Comparison of ENCODE assay signal across 18 mouse cellular contexts in the genomic region with DNA sequence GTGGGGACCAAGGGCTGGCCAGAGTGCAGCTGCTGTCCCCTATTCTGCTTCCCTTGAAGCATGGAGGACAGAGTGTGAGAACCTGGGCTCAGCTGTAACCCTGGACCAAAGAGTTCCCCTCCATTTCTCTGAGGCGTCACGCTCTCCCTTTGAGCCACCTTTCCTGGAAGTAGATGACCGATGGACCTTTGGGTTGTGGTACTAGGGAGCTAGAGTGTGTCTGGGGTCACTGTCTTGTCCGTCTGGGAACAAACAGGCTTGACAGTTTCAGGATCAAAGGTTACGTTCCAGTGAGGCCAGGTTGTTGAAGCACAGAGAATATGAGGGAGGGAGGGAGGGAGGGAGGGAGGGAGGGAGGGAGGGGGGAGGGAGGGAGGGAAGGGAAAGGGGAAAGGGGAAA.
A peak's percentile ranks its signal among the peaks of the same experiment; 100 is the strongest.
DNase-seq lines count a peak whose midpoint lies in the region; ATAC-seq and TF ChIP-seq lines count a peak whose summit lies in the region.
"Had no signal": no experiment of that assay in that cellular context is flagged by ENCODE, and none has a peak within 500 bp of the region (broad histone marks: within the 10 kb centered on the region; RNA-seq: fewer than 3 reads in every experiment).

No protein-coding gene starts in this region.

- WGBS in kidney, adult 2 months, result 40% methylated on average over 5 of the region's 5 CpGs
- WGBS in forebrain, embryonic 16.5 days, result 74% methylated on average over 5 of the region's 5 CpGs

- no peak overlapping the region for H3K4me2 ChIP-seq in forebrain, embryonic 16.5 days (ENCODE audit: low read length)
- H3K4me2 ChIP-seq: forebrain, embryonic 13.5 days; heart, embryonic 13.5 days had no signal

- no peak overlapping the region for H3K9ac ChIP-seq in forebrain, embryonic 16.5 days (replicated peaks; ENCODE audit: low read depth, low read length)
- H3K9ac ChIP-seq: forebrain, embryonic 13.5 days; heart, embryonic 13.5 days had no signal

- DNase-seq in kidney, adult 2 months, result peak; percentile 89
- DNase-seq in kidney, postnatal 10 days, result no peak
- peak; percentile 80 for DNase-seq in kidney, adult 9 months
- DNase-seq in kidney, postnatal 14 days, result peak; percentile 55
- peak; percentile 45 for DNase-seq in yolk sac, embryonic 10.5 days (ENCODE audit: low spot score)
- DNase-seq: adrenal gland, adult 8-10 months; adrenal gland, postnatal 36 days; cerebellum, adult 2 months; cerebellum, postnatal 10 days; gastrocnemius, postnatal 36 days; heart, adult 11 months; heart, postnatal 36 days had no signal

- TF ChIP-seq POLR2A in kidney, adult 2 months (IDR thresholded peaks at IDR 0.05; ENCODE audit: low read depth, low read length), result no peak

- no peak for TF ChIP-seq CTCF in kidney, adult 2 months (conservative IDR thresholded peaks at IDR 0.05; ENCODE audit: insufficient read depth, insufficient read length, low read depth, low read length)

- H3K36me3 ChIP-seq in kidney, adult 2 months (ENCODE audit: control insufficient read depth, insufficient read depth, low read length), result no peaks in the 10 kb centered on the region
- no peaks in the 10 kb centered on the region for H3K36me3 ChIP-seq in forebrain, embryonic 16.5 days (ENCODE audit: control insufficient read depth, insufficient read depth)
- H3K36me3 ChIP-seq: embryonic facial prominence, embryonic 10.5 days; heart, embryonic 13.5 days had no signal

- ATAC-seq in forebrain, embryonic 16.5 days, result no peak
- ATAC-seq: forebrain, embryonic 13.5 days; Patski had no signal

- no peak overlapping the region for H3K4me3 ChIP-seq in kidney, adult 2 months (ENCODE audit: insufficient read depth, low read depth, low read length)
- no peak overlapping the region for H3K4me3 ChIP-seq in forebrain, embryonic 16.5 days (replicated peaks; ENCODE audit: low read length)
- H3K4me3 ChIP-seq: embryonic facial prominence, embryonic 10.5 days; forebrain, embryonic 13.5 days; heart, embryonic 13.5 days had no signal

- peak overlapping the region; percentile 15; the same call in 1 of the 2 replicates for H3K27ac ChIP-seq in kidney, adult 2 months (ENCODE audit: insufficient read depth, low read depth, low read length)
- H3K27ac ChIP-seq in forebrain, embryonic 16.5 days (ENCODE audit: low read length), result no peak overlapping the region
- H3K27ac ChIP-seq: embryonic facial prominence, embryonic 10.5 days; forebrain, embryonic 13.5 days; heart, embryonic 13.5 days had no signal

- peaks cover 13% of the 10 kb centered on the region for H3K4me1 ChIP-seq in kidney, adult 2 months (ENCODE audit: control insufficient read depth, insufficient read depth, low read length)
- H3K4me1 ChIP-seq in forebrain, embryonic 16.5 days (replicated peaks; ENCODE audit: control insufficient read depth, insufficient read depth, low read length), result no peaks in the 10 kb centered on the region
- H3K4me1 ChIP-seq: embryonic facial prominence, embryonic 10.5 days; forebrain, embryonic 13.5 days; heart, embryonic 13.5 days had no signal

- no peaks in the 10 kb centered on the region for H3K27me3 ChIP-seq in kidney, adult 2 months (replicated peaks; ENCODE audit: control insufficient read depth, insufficient read depth, low read length)
- H3K27me3 ChIP-seq in forebrain, embryonic 16.5 days (replicated peaks; ENCODE audit: control insufficient read depth, insufficient read depth, low read length), result no peaks in the 10 kb centered on the region
- H3K27me3 ChIP-seq: CH12.LX; forebrain, embryonic 13.5 days had no signal

- H3K9me3 ChIP-seq in forebrain, embryonic 16.5 days (ENCODE audit: control insufficient read depth, low read length), result no peaks in the 10 kb centered on the region
- H3K9me3 ChIP-seq: forebrain, embryonic 13.5 days; heart, embryonic 13.5 days had no signal
